Mouse (Mus musculus): Measurements from ENCODE around the gene Gm27029. TPM values are rescaled to one million over a fixed set of nuclear protein-coding genes. Genes with fewer than 3 reads are reported as not detected.
"Not testable (repeated sequence)": the region's sequence is repeated elsewhere in the genome, so short reads cannot be mapped to it uniquely, and the experiment has no call there.

The Gm27029 gene
- total RNA-seq, 4 experiments from 2014 or later, result 6.0 to 9.6 (median 6.5) TPM

GRCm38 (mm10) chr11:101457631-101458030, 33.0 kb upstream of the Gm27029 start:
- no peak for DNase-seq (ENCODE audit: low spot score in 2 of 2)

- DNase-seq (ENCODE audit: low spot score in 2 of 2), result no peak
Measured at GRCm38 (mm10) chr11:101455627-101456026, 31.0 kb upstream of the Gm27029 start.

GRCm38 (mm10) chr11:101454702-101455101, 30.1 kb upstream of the Gm27029 start:
- DNase-seq (ENCODE audit: low spot score in 2 of 2), result no peak

- no peak for DNase-seq (ENCODE audit: low spot score in 2 of 2)
Measured at GRCm38 (mm10) chr11:101452093-101452774, 27.6 kb upstream of the Gm27029 start.

- no peak for DNase-seq (ENCODE audit: low spot score in 2 of 2)
Measured at GRCm38 (mm10) chr11:101451536-101451935, 26.9 kb upstream of the Gm27029 start.

- DNase-seq (ENCODE audit: low spot score in 2 of 2), result no peak
Measured at GRCm38 (mm10) chr11:101450394-101450793, 25.8 kb upstream of the Gm27029 start.

- DNase-seq (ENCODE audit: low spot score in 2 of 2), result not testable (repeated sequence)
Measured at GRCm38 (mm10) chr11:101449596-101449995, 25.0 kb upstream of the Gm27029 start.

- DNase-seq (ENCODE audit: low spot score in 2 of 2), result no peak
Measured at GRCm38 (mm10) chr11:101448899-101449298, 24.3 kb upstream of the Gm27029 start.

GRCm38 (mm10) chr11:101448274-101448746, 23.7 kb upstream of the Gm27029 start, which contains the start of gene Ifi35:
Gene Ifi35, plus strand, starts transcription at chr11:101448407.
- DNase-seq (ENCODE audit: low spot score in 2 of 2), result no peak

GRCm38 (mm10) chr11:101447786-101448185, 23.2 kb upstream of the Gm27029 start:
- DNase-seq (ENCODE audit: low spot score in 2 of 2), result no peak

GRCm38 (mm10) chr11:101446860-101447259, 22.3 kb upstream of the Gm27029 start:
- DNase-seq (ENCODE audit: low spot score in 2 of 2), result not testable (repeated sequence)

GRCm38 (mm10) chr11:101446319-101446718, 21.7 kb upstream of the Gm27029 start:
- DNase-seq (ENCODE audit: low spot score in 2 of 2), result no peak

GRCm38 (mm10) chr11:101442760-101443159, 18.2 kb upstream of the Gm27029 start:
- no peak for DNase-seq (ENCODE audit: low spot score in 2 of 2)

GRCm38 (mm10) chr11:101442127-101442693, 17.6 kb upstream of the Gm27029 start, which contains the start of gene Rpl27:
Gene Rpl27, plus strand, starts transcription at chr11:101442298.
- peak; percentile 98 for DNase-seq (ENCODE audit: low spot score in 2 of 2)

- DNase-seq (ENCODE audit: low spot score in 2 of 2), result not testable (repeated sequence)
Measured at GRCm38 (mm10) chr11:101441450-101442126, 17.0 kb upstream of the Gm27029 start.

GRCm38 (mm10) chr11:101438006-101438405, 13.4 kb upstream of the Gm27029 start:
- DNase-seq (ENCODE audit: low spot score in 2 of 2), result not testable (repeated sequence)

GRCm38 (mm10) chr11:101436916-101437315, 12.3 kb upstream of the Gm27029 start:
- no peak for DNase-seq (ENCODE audit: low spot score in 2 of 2)

- DNase-seq (ENCODE audit: low spot score in 2 of 2), result no peak
Measured at GRCm38 (mm10) chr11:101435831-101436230, 11.2 kb upstream of the Gm27029 start.

- DNase-seq (ENCODE audit: low spot score in 2 of 2), result no peak
Measured at GRCm38 (mm10) chr11:101433396-101433795, 8.8 kb upstream of the Gm27029 start.

- DNase-seq (ENCODE audit: low spot score in 2 of 2), result no peak
Measured at GRCm38 (mm10) chr11:101431327-101431726, 6.7 kb upstream of the Gm27029 start.

- DNase-seq (ENCODE audit: low spot score in 2 of 2), result no peak
Measured at GRCm38 (mm10) chr11:101426165-101426564, 1.6 kb upstream of the Gm27029 start.
